Comparison of ENCODE assay signal across 14 mouse cellular contexts in genomic region chr19:49860761-49861160, GRCm38 (mm10).
DNase-seq lines count a peak whose midpoint lies in the region; ATAC-seq lines count a peak whose summit lies in the region.
"Had no signal": no experiment of that assay in that cellular context is flagged by ENCODE, and none has a peak within 500 bp of the region (broad histone marks: within the 10 kb centered on the region; RNA-seq: fewer than 3 reads in every experiment).

No protein-coding gene starts in this region.

- no peaks in the 10 kb centered on the region for H3K27me3 ChIP-seq in heart, embryonic 11.5 days (ENCODE audit: control insufficient read depth, insufficient read depth, low read length)
- H3K27me3 ChIP-seq: forebrain, embryonic 15.5 days; liver, embryonic 13.5 days had no signal

- H3K9me3 ChIP-seq in heart, embryonic 11.5 days (replicated peaks; ENCODE audit: control insufficient read depth, low read length): no peaks in the 10 kb centered on the region
- H3K9me3 ChIP-seq: forebrain, embryonic 15.5 days; liver, embryonic 13.5 days had no signal

- WGBS in heart, embryonic 11.5 days (ENCODE audit: insufficient replicate concordance): 55% methylated on average over 7 of the region's 7 CpGs

- H3K4me3 ChIP-seq in heart, embryonic 11.5 days (ENCODE audit: low read depth, low read length): no peak overlapping the region; the same call in 1 of the 2 replicates
- H3K4me3 ChIP-seq: forebrain, embryonic 15.5 days; liver, embryonic 13.5 days had no signal

- H3K4me2 ChIP-seq in heart, embryonic 11.5 days: peak overlapping the region; percentile 47
- H3K4me2 ChIP-seq: forebrain, embryonic 15.5 days; liver, embryonic 13.5 days had no signal

- no peak for DNase-seq in heart, postnatal 25 days (ENCODE audit: low spot score)
- peak; percentile 4 for DNase-seq in left cerebral cortex, adult 11 months (ENCODE audit: low spot score)
- no peak for DNase-seq in left cerebral cortex, postnatal 4 days
- peak; percentile 5 to 6 for DNase-seq in left cerebral cortex, adult 8-10 months (ENCODE audit: low spot score in 2 of 2)
- DNase-seq in right cerebral cortex, postnatal 36 days (ENCODE audit: low spot score in 2 of 2): peak; percentile 11 to 41
- no peak for DNase-seq in adrenal gland, postnatal 4 days (ENCODE audit: low spot score in 2 of 2)
- DNase-seq in adrenal gland, postnatal 25 days: no peak
- DNase-seq: B cell, adult 2 months; cerebellum, postnatal 14 days; kidney, adult 2 months; liver, embryonic 13.5 days had no signal

- H3K27ac ChIP-seq in heart, embryonic 11.5 days (ENCODE audit: low read depth, low read length): no peak overlapping the region
- H3K27ac ChIP-seq: forebrain, embryonic 15.5 days; liver, embryonic 13.5 days had no signal

- H3K9ac ChIP-seq in heart, embryonic 11.5 days (ENCODE audit: low read depth, low read length): no peak overlapping the region
- H3K9ac ChIP-seq: forebrain, embryonic 15.5 days; liver, embryonic 13.5 days had no signal

- no peaks in the 10 kb centered on the region for H3K4me1 ChIP-seq in heart, embryonic 11.5 days (ENCODE audit: control insufficient read depth, insufficient read depth, low read length)
- H3K4me1 ChIP-seq: forebrain, embryonic 15.5 days; liver, embryonic 13.5 days had no signal

- no peak for ATAC-seq in heart, embryonic 11.5 days (replicated peaks; ENCODE audit: insufficient number of reproducible peaks, low FRiP score, low TSS enrichment)
- ATAC-seq: forebrain, embryonic 15.5 days had no signal

- no peaks in the 10 kb centered on the region for H3K36me3 ChIP-seq in heart, embryonic 11.5 days (ENCODE audit: control insufficient read depth, insufficient read depth, low read length)
- H3K36me3 ChIP-seq: forebrain, embryonic 15.5 days; G1E; liver, embryonic 13.5 days had no signal

- intact Hi-C loops in heart, postnatal 25 days (cut with DNase I): no loop called here
- intact Hi-C loops in left cerebral cortex, postnatal 4 days (cut with DNase I): no loop called here

Comparison
In these comparisons a context has a peak if more than half of its experiments do, and no peak if none do; other contexts are left out.
1. DNase-seq: peak in left cerebral cortex, adult 11 months (single experiment), left cerebral cortex, adult 8-10 months (2 of 2) and right cerebral cortex, postnatal 36 days (2 of 2); none in heart, postnatal 25 days (single experiment), left cerebral cortex, postnatal 4 days (single experiment), adrenal gland, postnatal 4 days (0 of 2) and adrenal gland, postnatal 25 days (single experiment).